Mouse (Mus musculus) thymus, adult 2 months (tissue): Measurements from ENCODE around the gene Eif2s1. TPM values are rescaled to one million over a fixed set of nuclear protein-coding genes. Genes with fewer than 3 reads are reported as not detected.

ENCODE experiments used
- DNase-seq: peaks from one replicate; pipeline ENCODE4 v3.0.0; 2021
- H3K27ac ChIP-seq: fragments of 200-500 bp; 2 replicates; pipeline ENCODE4 v1.5.1; 2012; ENCODE audit warnings: low read length, control low read depth; ENCODE audit not compliant: control insufficient read depth, insufficient read depth
- H3K27me3 ChIP-seq: fragments of 200-500 bp; 2 replicates; pipeline ENCODE4 v1.6.1; 2012; ENCODE audit warnings: mild to moderate bottlenecking, low read length, moderate library complexity, mixed read lengths; ENCODE audit not compliant: control insufficient read depth, insufficient read depth
- H3K36me3 ChIP-seq: fragments of 200-500 bp; 2 replicates; pipeline ENCODE4 v1.6.1; 2012; ENCODE audit warnings: mild to moderate bottlenecking, low read length, moderate library complexity; ENCODE audit not compliant: control insufficient read depth, insufficient read depth
- H3K4me1 ChIP-seq: fragments of 200-500 bp; replicated peaks from 2 replicates; pipeline ENCODE4 v1.6.1; 2012; ENCODE audit warnings: low read length; ENCODE audit not compliant: control insufficient read depth, insufficient read depth
- H3K4me3 ChIP-seq: fragments of 200-500 bp; 2 replicates; pipeline ENCODE4 v1.5.1; 2012; ENCODE audit warnings: mild to moderate bottlenecking, low read length, control low read depth, moderate library complexity; ENCODE audit not compliant: control insufficient read depth, insufficient read depth
- CTCF ChIP-seq: fragments of 200-500 bp; IDR thresholded peaks from 2 replicates; pipeline ENCODE4 v1.5.1; 2012; ENCODE audit warnings: mild to moderate bottlenecking, control low read depth, low read length, moderate library complexity, borderline replicate concordance; ENCODE audit not compliant: control insufficient read depth, poor library complexity, insufficient read depth; ENCODE audit errors: extremely low read depth
- POLR2A ChIP-seq: fragments of 200-500 bp; IDR thresholded peaks from 2 replicates; pipeline ENCODE4 v1.6.1; 2012; ENCODE audit warnings: mild to moderate bottlenecking, low read length, control low read depth, moderate library complexity; ENCODE audit not compliant: control insufficient read depth, poor library complexity, insufficient read depth; ENCODE audit errors: extremely low read depth
- WGBS: fragments of 180-500 bp; shearing (Covaris S2); methylation state at CpG from one replicate; pipeline ENCODE4 v1.1.7; 2018; 5-methylcytosine and 5-hydroxymethylcytosine counted together
- polyA plus RNA-seq: library from polyadenylated mRNA; depleted of rRNA; stranded (reverse); fragments of >200 nt; gene quantifications from 2 replicates; pipeline ENCODE4 v1.2.3, GENCODE M21; 2012; rRNA removed

The Eif2s1 gene
- 15.9 and 20.8 TPM in 2 replicates for polyA plus RNA-seq

- peak; percentile 97 for DNase-seq
- peak; percentile 76; the same call in 1 of the 2 replicates for TF ChIP-seq CTCF
- peak; percentile 64 for TF ChIP-seq POLR2A
Measured at GRCm38 (mm10) chr12:78861496-78862253, at the start of gene Eif2s1, which contains the start of gene Atp6v1d. Eif2s1 (plus strand) TSS chr12:78861819. Atp6v1d (minus strand) TSS chr12:78861638.

GRCm38 (mm10) chr12:78814437-78814836, 47.2 kb upstream of the Eif2s1 start:
- no peaks in the 10 kb centered on the region for H3K36me3 ChIP-seq
- DNase-seq: no peak
- H3K4me1 ChIP-seq: no peaks in the 10 kb centered on the region
- H3K4me3 ChIP-seq: no peak overlapping the region
- no peak overlapping the region for H3K27ac ChIP-seq
- no peaks in the 10 kb centered on the region for H3K27me3 ChIP-seq
- TF ChIP-seq CTCF: no peak
- TF ChIP-seq POLR2A: no peak

More at GRCm38 (mm10) chr12:78861496-78862253, at the start of gene Eif2s1, which contains the start of gene Atp6v1d:
- Histone ChIP-seq H3K4me3 (peak within 1 kb of the TSS; percentile 87), H3K27me3 (no peaks in the 10 kb centered on the region), H3K36me3 (no peaks in the 10 kb centered on the region), H3K4me1 (peaks cover 12% of the 10 kb centered on the region), H3K27ac (peak within 1 kb of the TSS; percentile 66)
- WGBS: under 1% methylated on average over 55 of the region's 55 CpGs

DNA sequence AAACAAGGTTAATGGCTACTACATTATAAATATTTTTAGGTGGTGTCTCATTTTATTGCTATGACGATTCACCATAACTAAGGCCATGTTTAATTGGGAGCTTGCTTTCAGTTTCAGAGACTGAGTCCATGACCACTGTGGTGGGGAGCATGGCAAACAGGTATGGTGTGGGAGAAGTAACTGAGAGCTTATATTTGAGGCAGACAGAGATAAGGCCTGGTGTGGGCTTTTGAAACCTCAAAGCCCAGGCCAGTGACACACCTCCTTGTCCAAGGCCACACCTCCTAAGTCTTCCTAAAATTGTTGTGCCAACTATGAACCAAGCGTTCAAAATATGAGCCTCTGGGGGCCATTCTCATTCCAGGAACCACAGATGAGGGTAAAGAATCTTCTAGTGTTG, 27.1 kb upstream of the Eif2s1 start:
- Histone ChIP-seq H3K27ac (no peak overlapping the region), H3K36me3 (peaks cover 32% of the 10 kb centered on the region), H3K27me3 (no peaks in the 10 kb centered on the region), H3K4me1 (no peaks in the 10 kb centered on the region), H3K4me3 (no peak overlapping the region)
- WGBS: 95% methylated on average over 2 of the region's 2 CpGs
- no peak for TF ChIP-seq POLR2A
- TF ChIP-seq CTCF: no peak
- DNase-seq: no peak

- no peak overlapping the region for H3K27ac ChIP-seq
- H3K4me3 ChIP-seq: no peak overlapping the region
- no peak for DNase-seq
- TF ChIP-seq CTCF: no peak
- no peak for TF ChIP-seq POLR2A
- H3K27me3 ChIP-seq: no peaks in the 10 kb centered on the region
- H3K4me1 ChIP-seq: no peaks in the 10 kb centered on the region
- WGBS: 65% methylated on average over 4 of the region's 4 CpGs
- peaks cover 60% of the 10 kb centered on the region for H3K36me3 ChIP-seq
Measured at GRCm38 (mm10) chr12:78839906-78840305, 21.7 kb upstream of the Eif2s1 start.

- Histone ChIP-seq H3K27ac (no peak overlapping the region), H3K27me3 (no peaks in the 10 kb centered on the region), H3K36me3 (peaks cover 63% of the 10 kb centered on the region), H3K4me3 (no peak overlapping the region), H3K4me1 (no peaks in the 10 kb centered on the region)
- no peak for DNase-seq
- WGBS: 98% methylated on average over 1 of the region's 1 CpGs
- TF ChIP-seq CTCF (no peak), POLR2A (no peak)
Measured at GRCm38 (mm10) chr12:78842429-78842828, 19.2 kb upstream of the Eif2s1 start.

DNA sequence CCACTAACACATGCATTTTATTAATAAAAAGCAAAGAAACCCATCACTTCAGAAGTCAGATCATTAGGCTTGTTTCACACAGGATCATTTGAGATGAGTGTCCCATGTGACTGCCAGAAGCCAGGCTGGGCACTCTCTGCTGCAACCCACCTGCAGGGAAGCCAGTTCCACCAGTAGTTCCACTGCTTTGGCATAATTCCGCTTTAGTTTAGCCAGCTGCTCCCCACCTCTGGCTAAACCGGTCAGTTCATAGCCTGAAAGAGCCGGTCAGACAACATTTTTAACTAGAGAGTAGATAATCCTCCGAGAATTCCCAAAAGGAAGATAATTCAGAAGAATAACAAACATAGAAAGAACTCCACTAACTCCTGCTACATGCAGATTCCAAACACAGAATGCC, 13.4 kb upstream of the Eif2s1 start:
- Histone ChIP-seq H3K27me3 (no peaks in the 10 kb centered on the region), H3K27ac (no peak overlapping the region), H3K4me3 (no peak overlapping the region), H3K4me1 (no peaks in the 10 kb centered on the region), H3K36me3 (peaks cover 53% of the 10 kb centered on the region)
- no peak for TF ChIP-seq CTCF
- TF ChIP-seq POLR2A: no peak
- DNase-seq: no peak
- WGBS: 97% methylated on average over 4 of the region's 4 CpGs
